Comparison of ENCODE assay signal across 8 mouse cellular contexts in genomic region chr5:103335916-103336688, GRCm38 (mm10).
A peak's percentile ranks its signal among the peaks of the same experiment; 100 is the strongest.
DNase-seq lines count a peak whose midpoint lies in the region; ATAC-seq and TF ChIP-seq lines count a peak whose summit lies in the region.

No protein-coding gene starts in this region.

- TF ChIP-seq CTCF in liver, adult 2 months (IDR thresholded peaks at IDR 0.05; ENCODE audit: low read depth, low read length) = no peak

- no peak for ATAC-seq in liver, embryonic 11.5 days (replicated peaks; ENCODE audit: low FRiP score)
- peak; percentile 69 for ATAC-seq in forebrain, embryonic 12.5 days (ENCODE audit: low FRiP score)
- ATAC-seq in neural tube, embryonic 15.5 days (ENCODE audit: low FRiP score) = peak; percentile 53; the same call in 1 of the 2 replicates

- TF ChIP-seq POLR2A in liver, adult 2 months (IDR thresholded peaks at IDR 0.05; ENCODE audit: extremely low read depth, insufficient read depth, low read length) = no peak

- H3K9ac ChIP-seq in liver, adult 2 months (ENCODE audit: low read depth, low read length) = no peak overlapping the region
- H3K9ac ChIP-seq in liver, embryonic 11.5 days (ENCODE audit: low read depth, low read length) = no peak overlapping the region
- no peak overlapping the region for H3K9ac ChIP-seq in forebrain, embryonic 12.5 days
- no peak overlapping the region; the same call in 1 of the 2 replicates for H3K9ac ChIP-seq in neural tube, embryonic 15.5 days (replicated peaks)

- WGBS in liver, adult 2 months = 62% methylated on average over 12 of the region's 12 CpGs
- 28% methylated on average over 12 of the region's 12 CpGs for WGBS in liver, embryonic 11.5 days
- 9% methylated on average over 12 of the region's 12 CpGs for WGBS in forebrain, embryonic 12.5 days
- WGBS in neural tube, embryonic 15.5 days = 10% methylated on average over 12 of the region's 12 CpGs

- no peak overlapping the region for H3K27ac ChIP-seq in liver, adult 2 months (replicated peaks; ENCODE audit: insufficient read depth, low read depth, low read length)
- H3K27ac ChIP-seq in liver, embryonic 11.5 days (ENCODE audit: low read depth, low read length) = no peak overlapping the region
- peak overlapping the region; percentile 74 for H3K27ac ChIP-seq in forebrain, embryonic 12.5 days
- no peak overlapping the region; the same call in 1 of the 2 replicates for H3K27ac ChIP-seq in neural tube, embryonic 15.5 days (replicated peaks)

- H3K36me3 ChIP-seq in liver, adult 2 months (ENCODE audit: control insufficient read depth, insufficient read depth, low read length) = no peaks in the 10 kb centered on the region
- no peaks in the 10 kb centered on the region for H3K36me3 ChIP-seq in liver, embryonic 11.5 days (ENCODE audit: control insufficient read depth, insufficient read depth, low read length)
- H3K36me3 ChIP-seq in forebrain, embryonic 12.5 days (replicated peaks) = no peaks in the 10 kb centered on the region
- no peaks in the 10 kb centered on the region for H3K36me3 ChIP-seq in neural tube, embryonic 15.5 days

- no peaks in the 10 kb centered on the region for H3K27me3 ChIP-seq in liver, adult 2 months (ENCODE audit: control insufficient read depth, insufficient read depth, low read length)
- no peaks in the 10 kb centered on the region for H3K27me3 ChIP-seq in liver, embryonic 11.5 days (replicated peaks; ENCODE audit: control insufficient read depth, insufficient read depth, low read length)
- H3K27me3 ChIP-seq in forebrain, embryonic 12.5 days = peaks cover 40% of the 10 kb centered on the region
- H3K27me3 ChIP-seq in neural tube, embryonic 15.5 days (replicated peaks) = peaks cover 10% of the 10 kb centered on the region

- H3K4me2 ChIP-seq in liver, embryonic 11.5 days = no peak overlapping the region
- H3K4me2 ChIP-seq in forebrain, embryonic 12.5 days = peak overlapping the region; percentile 45
- peak overlapping the region; percentile 47 for H3K4me2 ChIP-seq in neural tube, embryonic 15.5 days

- no peaks in the 10 kb centered on the region for H3K9me3 ChIP-seq in liver, embryonic 11.5 days (ENCODE audit: control insufficient read depth, low read length)
- H3K9me3 ChIP-seq in forebrain, embryonic 12.5 days = no peaks in the 10 kb centered on the region
- H3K9me3 ChIP-seq in neural tube, embryonic 15.5 days (replicated peaks) = no peaks in the 10 kb centered on the region

- H3K4me3 ChIP-seq in liver, adult 2 months (ENCODE audit: insufficient read depth, low read depth, low read length) = no peak overlapping the region
- H3K4me3 ChIP-seq in liver, embryonic 11.5 days (ENCODE audit: low read depth, low read length) = no peak overlapping the region
- H3K4me3 ChIP-seq in forebrain, embryonic 12.5 days (replicated peaks) = 0 out of 2 replicates have a peak overlapping the region, but pooled peaks have one; percentile 1
- H3K4me3 ChIP-seq in neural tube, embryonic 15.5 days (replicated peaks) = no peak overlapping the region

- peaks cover 1% of the 10 kb centered on the region; the same call in 1 of the 2 replicates for H3K4me1 ChIP-seq in liver, adult 2 months (ENCODE audit: control insufficient read depth, insufficient read depth, low read length)
- no peaks in the 10 kb centered on the region for H3K4me1 ChIP-seq in liver, embryonic 11.5 days (replicated peaks; ENCODE audit: control insufficient read depth, insufficient read depth, low read length)
- peaks cover 34% of the 10 kb centered on the region for H3K4me1 ChIP-seq in forebrain, embryonic 12.5 days
- peaks cover 24% of the 10 kb centered on the region for H3K4me1 ChIP-seq in neural tube, embryonic 15.5 days

- peak; percentile 11 for DNase-seq in liver, adult 2 months (ENCODE audit: extremely low read depth, low read depth, low spot score)
- no peak for DNase-seq in liver, embryonic 11.5 days (ENCODE audit: low spot score)
- peak; percentile 77 for DNase-seq in layer of hippocampus, adult 9-11 months
- DNase-seq in cerebellum, adult 11-12 months = no peak
- no peak for DNase-seq in Muller cell, postnatal 12 days (ENCODE audit: inconsistent ontology term)
- DNase-seq in cerebellum, adult 11 months = no peak

- H3K79me2 ChIP-seq in liver, adult 2 months (ENCODE audit: control insufficient read depth, insufficient read depth, low read length) = no peaks in the 10 kb centered on the region

Comparison
In these comparisons a context has a peak if more than half of its experiments do, and no peak if none do; other contexts are left out.
1. DNase-seq: peak in liver, adult 2 months (single experiment) and layer of hippocampus, adult 9-11 months (single experiment); none in liver, embryonic 11.5 days (single experiment), cerebellum, adult 11-12 months (single experiment), Muller cell, postnatal 12 days (single experiment) and cerebellum, adult 11 months (single experiment).